Mouse (Mus musculus): ENCODE measurements around the gene Cox8a. TPM values are rescaled to one million over a fixed set of nuclear protein-coding genes. Genes with fewer than 3 reads are reported as not detected.

The Cox8a gene
- polyA plus RNA-seq, 1 experiment from 2014 or later: 822 TPM

GRCm38 (mm10) chr19:7180756-7181405, 36.5 kb downstream of the Cox8a start:
- H3K27me3 ChIP-seq (replicated peaks): peaks cover 68% of the 10 kb centered on the region
- no peaks in the 10 kb centered on the region for H3K36me3 ChIP-seq
- H3K27ac ChIP-seq: no peak overlapping the region
- WGBS: 81% methylated on average over 8 of the region's 8 CpGs
- no peak overlapping the region for H3K9ac ChIP-seq
- ATAC-seq (ENCODE audit: low FRiP score, low read depth): no peak
- no peak overlapping the region for H3K4me3 ChIP-seq
- no peak overlapping the region for H3K4me2 ChIP-seq (replicated peaks)
- H3K4me1 ChIP-seq: peaks cover 54% of the 10 kb centered on the region
- no peaks in the 10 kb centered on the region for H3K9me3 ChIP-seq

- Histone ChIP-seq H3K36me3 (no peaks in the 10 kb centered on the region), H3K4me3 (no peak overlapping the region), H3K9ac (no peak overlapping the region), H3K27me3 (replicated peaks) (peaks cover 60% of the 10 kb centered on the region), H3K9me3 (no peaks in the 10 kb centered on the region), H3K27ac (no peak overlapping the region), H3K4me1 (peaks cover 45% of the 10 kb centered on the region), H3K4me2 (replicated peaks) (no peak overlapping the region)
- WGBS: 52% methylated on average over 3 of the region's 3 CpGs
- no peak for ATAC-seq (ENCODE audit: low FRiP score, low read depth)
Observed at GRCm38 (mm10) chr19:7178841-7179452, 38.5 kb downstream of the Cox8a start.

- peaks cover 50% of the 10 kb centered on the region for H3K27me3 ChIP-seq (replicated peaks)
- no peak overlapping the region for H3K4me2 ChIP-seq (replicated peaks)
- peaks cover 40% of the 10 kb centered on the region for H3K4me1 ChIP-seq
- H3K9me3 ChIP-seq: no peaks in the 10 kb centered on the region
- ATAC-seq (ENCODE audit: low FRiP score, low read depth): no peak
- H3K27ac ChIP-seq: no peak overlapping the region
- no peaks in the 10 kb centered on the region for H3K36me3 ChIP-seq
- H3K4me3 ChIP-seq: no peak overlapping the region
- WGBS: 64% methylated on average over 13 of the region's 13 CpGs
- no peak overlapping the region for H3K9ac ChIP-seq
Observed at GRCm38 (mm10) chr19:7177804-7178511, 39.5 kb downstream of the Cox8a start.

GRCm38 (mm10) chr19:7176041-7176696, 41.2 kb downstream of the Cox8a start:
- Histone ChIP-seq H3K4me2 (replicated peaks) (peak overlapping the region; percentile 23; the same call in 1 of the 2 replicates), H3K9ac (no peak overlapping the region), H3K4me3 (no peak overlapping the region), H3K36me3 (no peaks in the 10 kb centered on the region), H3K27me3 (replicated peaks) (peaks cover 36% of the 10 kb centered on the region), H3K9me3 (no peaks in the 10 kb centered on the region), H3K27ac (no peak overlapping the region), H3K4me1 (peaks cover 42% of the 10 kb centered on the region)
- no peak for ATAC-seq (ENCODE audit: low FRiP score, low read depth)
- WGBS: 7% methylated on average over 11 of the region's 11 CpGs

- WGBS: 12% methylated on average over 13 of the region's 13 CpGs
- Histone ChIP-seq H3K9me3 (no peaks in the 10 kb centered on the region), H3K36me3 (no peaks in the 10 kb centered on the region), H3K4me3 (no peak overlapping the region), H3K4me1 (peaks cover 28% of the 10 kb centered on the region), H3K9ac (no peak overlapping the region), H3K27ac (no peak overlapping the region), H3K4me2 (replicated peaks) (peak overlapping the region; percentile 37), H3K27me3 (replicated peaks) (peaks cover 34% of the 10 kb centered on the region)
- peak; percentile 87 for ATAC-seq (ENCODE audit: low FRiP score, low read depth)
Observed at GRCm38 (mm10) chr19:7172051-7172866, 45.2 kb downstream of the Cox8a start.

- peak; percentile 5; the same call in 1 of the 2 replicates for ATAC-seq (ENCODE audit: low FRiP score, low read depth)
- H3K27ac ChIP-seq: no peak overlapping the region
- H3K4me1 ChIP-seq: peaks cover 33% of the 10 kb centered on the region
- no peaks in the 10 kb centered on the region for H3K36me3 ChIP-seq
- H3K9ac ChIP-seq: no peak overlapping the region
- H3K4me3 ChIP-seq: no peak overlapping the region
- H3K9me3 ChIP-seq: no peaks in the 10 kb centered on the region
- 7% methylated on average over 8 of the region's 8 CpGs for WGBS
- peak overlapping the region; percentile 37; the same call in 1 of the 2 replicates for H3K4me2 ChIP-seq (replicated peaks)
- H3K27me3 ChIP-seq (replicated peaks): peaks cover 40% of the 10 kb centered on the region
Observed at GRCm38 (mm10) chr19:7171447-7171846, 46.0 kb downstream of the Cox8a start.

- no peak overlapping the region for H3K9ac ChIP-seq
- no peak overlapping the region for H3K4me3 ChIP-seq
- no peak overlapping the region for H3K27ac ChIP-seq
- ATAC-seq (ENCODE audit: low FRiP score, low read depth): no peak
- 59% methylated on average over 6 of the region's 6 CpGs for WGBS
- H3K4me1 ChIP-seq: peaks cover 32% of the 10 kb centered on the region
- H3K36me3 ChIP-seq: no peaks in the 10 kb centered on the region
- no peak overlapping the region for H3K4me2 ChIP-seq (replicated peaks)
- no peaks in the 10 kb centered on the region for H3K9me3 ChIP-seq
- H3K27me3 ChIP-seq (replicated peaks): peaks cover 45% of the 10 kb centered on the region
Observed at GRCm38 (mm10) chr19:7170916-7171315, 46.5 kb downstream of the Cox8a start.

- 31% methylated on average over 2 of the region's 2 CpGs for WGBS
- H3K4me1 ChIP-seq: peaks cover 51% of the 10 kb centered on the region
- peaks cover 63% of the 10 kb centered on the region for H3K27me3 ChIP-seq (replicated peaks)
- no peak overlapping the region for H3K27ac ChIP-seq
- ATAC-seq (ENCODE audit: low FRiP score, low read depth): no peak
- H3K9me3 ChIP-seq: no peaks in the 10 kb centered on the region
- no peak overlapping the region for H3K4me2 ChIP-seq (replicated peaks)
- no peak overlapping the region for H3K9ac ChIP-seq
- no peaks in the 10 kb centered on the region for H3K36me3 ChIP-seq
- no peak overlapping the region for H3K4me3 ChIP-seq
Observed at GRCm38 (mm10) chr19:7168423-7168822, 49.0 kb downstream of the Cox8a start.

GRCm38 (mm10) chr19:7166767-7167166, 50.6 kb downstream of the Cox8a start:
- H3K4me3 ChIP-seq: no peak overlapping the region

GRCm38 (mm10) chr19:7166200-7166711, 51.2 kb downstream of the Cox8a start:
- Histone ChIP-seq H3K4me1 (peaks cover 37% of the 10 kb centered on the region), H3K9me3 (no peaks in the 10 kb centered on the region), H3K4me3 (peak overlapping the region; percentile 64), H3K4me2 (replicated peaks) (peak overlapping the region; percentile 95), H3K27ac (no peak overlapping the region), H3K27me3 (replicated peaks) (peaks cover 84% of the 10 kb centered on the region), H3K36me3 (no peaks in the 10 kb centered on the region), H3K9ac (peak overlapping the region; percentile 65)
- WGBS: 2% methylated on average over 15 of the region's 15 CpGs
- 0 out of 2 replicates have a peak, but pooled peaks have one; percentile 13 for ATAC-seq (ENCODE audit: low FRiP score, low read depth)

More at GRCm38 (mm10) chr19:7166767-7167166, 50.6 kb downstream of the Cox8a start:
- H3K9me3 ChIP-seq: no peaks in the 10 kb centered on the region
- peaks cover 42% of the 10 kb centered on the region for H3K4me1 ChIP-seq
- 9% methylated on average over 6 of the region's 6 CpGs for WGBS
- H3K4me2 ChIP-seq (replicated peaks): peak overlapping the region; percentile 95
- H3K36me3 ChIP-seq: no peaks in the 10 kb centered on the region
- no peak overlapping the region for H3K27ac ChIP-seq
- no peak for ATAC-seq (ENCODE audit: low FRiP score, low read depth)
- no peak overlapping the region for H3K9ac ChIP-seq
- H3K27me3 ChIP-seq (replicated peaks): peaks cover 79% of the 10 kb centered on the region

GRCm38 (mm10) chr19:7165509-7166199, 51.8 kb downstream of the Cox8a start:
- peak overlapping the region; percentile 95 for H3K4me2 ChIP-seq (replicated peaks)
- H3K36me3 ChIP-seq: no peaks in the 10 kb centered on the region
- peak overlapping the region; percentile 65 for H3K9ac ChIP-seq
- H3K4me1 ChIP-seq: peaks cover 34% of the 10 kb centered on the region
- H3K27me3 ChIP-seq (replicated peaks): peaks cover 80% of the 10 kb centered on the region
- under 1% methylated on average over 72 of the region's 105 CpGs for WGBS
- peak overlapping the region; percentile 64 for H3K4me3 ChIP-seq
- ATAC-seq (ENCODE audit: low FRiP score, low read depth): no peak
- H3K9me3 ChIP-seq: no peaks in the 10 kb centered on the region
- peak overlapping the region; percentile 37; the same call in 1 of the 2 replicates for H3K27ac ChIP-seq
